Mouse (Mus musculus) forebrain, embryonic 11.5 days (tissue): ENCODE measurements around the gene B3gnt8. TPM values are rescaled to one million over a fixed set of nuclear protein-coding genes. Genes with fewer than 3 reads are reported as not detected.

Experiments used
- ATAC-seq: fragments of 200-750 bp; cut with Nextera tagmentation; replicated peaks from 2 replicates; pipeline ENCODE4 v1.8.0; 2017; ENCODE audit warnings: moderate TSS enrichment; ENCODE audit not compliant: low FRiP score
- DNase-seq: peaks from one replicate; pipeline ENCODE4 v3.0.0-alpha.2; 2017; ENCODE audit warnings: low spot score
- H3K27ac ChIP-seq: fragments of 300-500 bp; sonication (generic); 2 replicates; pipeline ENCODE4 v1.5.1; 2014; ENCODE audit warnings: low read depth, low read length
- H3K27me3 ChIP-seq: fragments of 300-500 bp; sonication (generic); 2 replicates; pipeline ENCODE4 v1.6.1; 2014; ENCODE audit warnings: mild to moderate bottlenecking, low read length, mixed read lengths; ENCODE audit not compliant: control insufficient read depth, insufficient read depth
- H3K36me3 ChIP-seq: fragments of 300-500 bp; sonication (generic); 2 replicates; pipeline ENCODE4 v1.6.1; 2014; ENCODE audit warnings: mild to moderate bottlenecking, low read length, moderate library complexity, mixed read lengths; ENCODE audit not compliant: control insufficient read depth, insufficient read depth
- H3K4me1 ChIP-seq: fragments of 300-500 bp; sonication (generic); replicated peaks from 2 replicates; pipeline ENCODE4 v1.6.1; 2014; ENCODE audit warnings: low read length, mixed read lengths; ENCODE audit not compliant: control insufficient read depth, insufficient read depth
- H3K4me2 ChIP-seq: fragments of 300-500 bp; sonication (generic); 2 replicates; pipeline ENCODE4 v1.6.1; 2014; ENCODE audit warnings: low read depth, mild to moderate bottlenecking, low read length, moderate library complexity, mixed read lengths; ENCODE audit not compliant: severe bottlenecking
- H3K4me3 ChIP-seq: fragments of 300-500 bp; sonication (generic); 2 replicates; pipeline ENCODE4 v1.5.1; 2014; ENCODE audit warnings: low read depth, low read length
- H3K9ac ChIP-seq: fragments of 300-500 bp; sonication (generic); 2 replicates; pipeline ENCODE4 v1.6.1; 2014; ENCODE audit warnings: low read length
- H3K9me3 ChIP-seq: fragments of 300-500 bp; sonication (generic); 2 replicates; pipeline ENCODE4 v1.6.1; 2016; ENCODE audit warnings: low read length, mixed read lengths; ENCODE audit not compliant: control insufficient read depth
- WGBS: fragments of 180-500 bp; shearing (Covaris S2); extraction: QIAGEN DNeasy Blood & Tissue Kit; methylation state at CpG from one replicate; pipeline ENCODE4 v1.1.7; 2014; 5-methylcytosine and 5-hydroxymethylcytosine counted together
- polyA plus RNA-seq: library from polyadenylated mRNA; unstranded; fragments of >200 nt; fragmentation: Nextera tagmentation; extraction: Ambion mirVana; gene quantifications from 2 replicates; pipeline ENCODE4 v1.2.1, GENCODE M21; 2014

B3gnt8 gene
- polyA plus RNA-seq, 1 experiment from 2014 or later: 0.99 TPM

DNA sequence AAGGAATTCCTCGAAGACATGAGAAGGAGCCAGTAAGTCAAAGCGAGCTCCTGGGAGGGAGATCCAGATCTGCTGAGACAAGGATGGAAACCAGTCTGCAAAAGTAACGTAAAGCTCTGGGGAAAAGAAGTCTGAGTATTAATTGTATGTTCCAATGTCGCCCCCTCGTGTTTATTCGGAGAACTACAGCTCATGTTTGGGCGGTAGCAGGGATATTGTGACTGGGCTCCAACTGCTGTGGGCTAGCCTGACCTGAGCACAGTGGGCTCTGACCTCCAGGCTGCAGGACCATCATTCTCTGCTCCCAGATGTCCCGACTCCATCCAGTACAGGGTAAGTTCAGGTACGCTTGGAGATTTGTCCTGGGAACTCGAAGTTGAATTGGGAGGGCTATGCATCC is 26.8 kb upstream of the B3gnt8 start:
- H3K4me1 ChIP-seq: no peaks in the 10 kb centered on the region
- 16% methylated on average over 10 of the region's 10 CpGs for WGBS
- no peaks in the 10 kb centered on the region for H3K36me3 ChIP-seq
- no peak overlapping the region for H3K9ac ChIP-seq
- no peaks in the 10 kb centered on the region for H3K27me3 ChIP-seq
- no peaks in the 10 kb centered on the region for H3K9me3 ChIP-seq
- no peak overlapping the region for H3K4me2 ChIP-seq
- peak; percentile 81 for DNase-seq
- no peak for ATAC-seq
- H3K27ac ChIP-seq: no peak overlapping the region
- no peak overlapping the region for H3K4me3 ChIP-seq

DNA sequence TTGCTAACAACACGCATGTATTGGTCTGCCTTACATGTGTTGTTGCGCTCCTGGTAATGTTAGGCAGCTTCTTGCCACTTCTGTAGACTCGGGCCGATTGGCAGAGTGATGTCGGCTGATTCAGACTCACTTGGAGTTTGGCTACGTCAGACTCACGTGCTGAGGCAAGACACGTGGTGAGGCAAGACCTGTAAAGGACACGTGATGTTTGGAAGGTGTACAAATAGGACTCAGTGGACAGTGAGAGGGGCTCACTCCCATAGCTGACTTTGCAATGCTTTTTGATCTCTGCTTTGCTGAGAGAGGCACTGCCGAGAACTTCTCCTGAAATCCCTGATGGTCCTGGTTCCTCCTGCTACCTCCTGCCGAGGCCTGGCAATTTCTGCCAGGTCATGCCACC is 25.8 kb upstream of the B3gnt8 start:
- H3K9ac ChIP-seq: no peak overlapping the region
- H3K36me3 ChIP-seq: no peaks in the 10 kb centered on the region
- WGBS: 87% methylated on average over 11 of the region's 11 CpGs
- H3K27me3 ChIP-seq: no peaks in the 10 kb centered on the region
- no peaks in the 10 kb centered on the region for H3K9me3 ChIP-seq
- no peaks in the 10 kb centered on the region for H3K4me1 ChIP-seq
- ATAC-seq: no peak
- DNase-seq: no peak
- no peak overlapping the region for H3K4me3 ChIP-seq
- no peak overlapping the region for H3K27ac ChIP-seq
- no peak overlapping the region for H3K4me2 ChIP-seq

DNA sequence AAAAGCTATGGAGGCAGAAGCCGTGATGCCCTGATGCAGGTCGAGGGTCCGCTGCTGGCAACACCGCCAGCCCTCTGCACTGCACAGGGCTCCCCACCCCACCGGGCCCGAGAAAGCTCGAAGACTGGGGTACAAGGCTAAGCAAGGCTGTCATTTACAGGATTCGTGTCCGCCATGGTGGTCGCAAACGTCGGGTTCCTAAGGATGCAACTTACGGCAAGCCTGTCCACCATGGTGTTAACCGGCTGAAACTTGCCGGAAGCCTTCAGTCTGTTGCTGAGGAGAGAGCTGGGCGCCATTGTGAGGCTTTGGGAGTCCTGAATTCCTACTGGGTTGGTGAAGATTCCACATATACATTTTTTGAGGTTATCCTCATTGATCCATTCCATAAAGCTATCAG is 25.1 kb upstream of the B3gnt8 start:
- Histone ChIP-seq H3K27ac (no peak overlapping the region), H3K27me3 (no peaks in the 10 kb centered on the region), H3K4me2 (no peak overlapping the region), H3K36me3 (no peaks in the 10 kb centered on the region), H3K9ac (no peak overlapping the region), H3K4me1 (no peaks in the 10 kb centered on the region), H3K4me3 (no peak overlapping the region), H3K9me3 (no peaks in the 10 kb centered on the region)
- DNase-seq (no peak), ATAC-seq (no peak)
- 94% methylated on average over 16 of the region's 16 CpGs for WGBS

DNA sequence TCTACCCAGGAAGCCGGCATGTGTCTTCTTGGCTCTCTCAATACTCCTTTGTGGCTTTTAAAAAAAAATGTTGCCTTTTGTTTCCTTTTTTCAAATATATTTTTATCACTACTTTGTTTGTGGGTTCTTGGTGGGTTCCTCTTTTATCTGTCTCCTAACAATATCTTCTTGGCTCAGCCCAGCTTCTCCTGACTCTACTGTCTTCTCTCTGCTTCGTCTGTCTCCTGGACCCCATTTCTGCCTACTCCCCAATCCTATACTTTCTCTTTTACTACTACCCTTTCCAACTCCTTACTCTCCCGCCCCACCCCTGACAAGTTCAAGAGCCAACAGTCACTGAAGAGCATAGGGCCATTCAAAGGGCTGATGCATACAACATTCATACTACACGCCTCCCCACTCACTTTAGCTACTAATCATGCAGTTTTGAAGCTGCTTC is 19.8 kb upstream of the B3gnt8 start:
- Histone ChIP-seq H3K27me3 (no peaks in the 10 kb centered on the region), H3K9me3 (peaks cover 2% of the 10 kb centered on the region; the same call in 1 of the 2 replicates), H3K4me2 (no peak overlapping the region), H3K9ac (no peak overlapping the region), H3K27ac (no peak overlapping the region), H3K4me3 (no peak overlapping the region), H3K36me3 (no peaks in the 10 kb centered on the region), H3K4me1 (no peaks in the 10 kb centered on the region)
- 79% methylated on average over 4 of the region's 4 CpGs for WGBS
- no peak for ATAC-seq
- DNase-seq: no peak

DNA sequence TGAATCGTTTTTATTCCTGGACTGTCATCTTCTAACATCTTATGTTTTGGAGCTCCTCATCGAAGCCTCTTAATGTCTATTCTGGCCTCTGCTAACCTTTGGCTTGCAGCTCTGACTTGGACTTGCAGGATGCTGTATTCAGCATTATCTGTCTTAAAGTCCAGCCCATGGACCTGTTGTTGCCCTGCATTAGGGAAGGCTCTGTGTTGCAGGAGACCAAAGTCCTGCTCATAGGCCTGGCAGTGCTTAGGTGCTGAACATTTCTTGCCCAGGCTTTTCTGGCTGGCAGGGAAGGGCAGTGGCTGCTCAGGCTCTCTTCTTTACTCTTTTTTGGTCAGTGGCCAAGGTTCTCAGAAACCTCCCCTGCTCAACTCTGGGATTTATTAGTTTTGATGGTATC is 19.3 kb upstream of the B3gnt8 start:
- Histone ChIP-seq H3K27ac (no peak overlapping the region), H3K4me2 (no peak overlapping the region), H3K36me3 (no peaks in the 10 kb centered on the region), H3K4me3 (no peak overlapping the region), H3K9me3 (peaks cover 2% of the 10 kb centered on the region; the same call in 1 of the 2 replicates), H3K27me3 (no peaks in the 10 kb centered on the region), H3K4me1 (no peaks in the 10 kb centered on the region), H3K9ac (no peak overlapping the region)
- DNase-seq (no peak), ATAC-seq (no peak)
- WGBS: 89% methylated on average over 2 of the region's 2 CpGs

DNA sequence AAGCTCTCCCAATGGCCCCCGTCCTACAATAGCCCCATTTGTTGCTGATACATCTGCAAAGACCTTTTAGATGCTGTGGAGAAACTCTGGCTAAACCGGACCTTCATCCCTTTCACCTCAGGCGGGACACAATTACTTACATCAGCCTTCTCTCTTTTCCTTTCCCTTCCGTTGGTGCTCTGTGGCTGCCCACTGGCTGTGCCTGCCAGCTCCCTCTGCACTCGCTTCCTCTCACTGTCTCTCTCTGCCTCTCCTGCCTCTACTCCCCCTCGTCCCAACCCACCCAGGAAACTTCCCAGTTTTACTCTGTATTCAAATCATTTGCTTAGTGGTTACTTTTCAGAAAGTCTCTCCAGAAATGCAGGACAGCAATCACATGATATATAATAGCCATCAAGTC is 16.4 kb upstream of the B3gnt8 start:
- Histone ChIP-seq H3K27me3 (no peaks in the 10 kb centered on the region), H3K4me1 (no peaks in the 10 kb centered on the region), H3K36me3 (no peaks in the 10 kb centered on the region), H3K4me2 (no peak overlapping the region), H3K27ac (no peak overlapping the region), H3K9ac (no peak overlapping the region), H3K4me3 (no peak overlapping the region), H3K9me3 (peaks cover 2% of the 10 kb centered on the region; the same call in 1 of the 2 replicates)
- no peak for ATAC-seq
- DNase-seq: peak; percentile 24
- 37% methylated on average over 6 of the region's 6 CpGs for WGBS

DNA sequence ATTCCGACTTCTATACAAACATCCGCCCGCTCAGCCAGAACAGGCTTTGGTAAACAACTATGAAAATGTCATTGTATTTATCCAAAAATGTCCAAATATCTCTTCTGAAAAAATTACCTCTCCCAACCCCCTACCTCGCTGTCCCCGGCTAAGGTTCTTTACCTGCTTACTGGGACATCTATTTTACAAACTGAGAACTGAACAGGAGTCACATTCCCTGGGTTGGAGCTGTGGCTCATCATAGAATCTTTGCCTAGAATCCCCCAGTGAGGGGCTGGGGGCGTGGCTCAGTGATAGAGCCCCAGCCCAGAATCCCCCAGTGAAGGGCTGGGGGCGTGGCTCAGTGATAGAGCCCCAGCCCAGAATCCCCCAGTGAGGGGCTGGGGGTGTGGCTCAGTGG is 15.0 kb upstream of the B3gnt8 start:
- 38% methylated on average over 7 of the region's 7 CpGs for WGBS
- Histone ChIP-seq H3K9me3 (peaks cover 2% of the 10 kb centered on the region; the same call in 1 of the 2 replicates), H3K27me3 (no peaks in the 10 kb centered on the region), H3K4me2 (no peak overlapping the region), H3K4me1 (no peaks in the 10 kb centered on the region), H3K27ac (no peak overlapping the region), H3K9ac (no peak overlapping the region), H3K36me3 (no peaks in the 10 kb centered on the region), H3K4me3 (no peak overlapping the region)
- DNase-seq (peak; percentile 15), ATAC-seq (no peak)

DNA sequence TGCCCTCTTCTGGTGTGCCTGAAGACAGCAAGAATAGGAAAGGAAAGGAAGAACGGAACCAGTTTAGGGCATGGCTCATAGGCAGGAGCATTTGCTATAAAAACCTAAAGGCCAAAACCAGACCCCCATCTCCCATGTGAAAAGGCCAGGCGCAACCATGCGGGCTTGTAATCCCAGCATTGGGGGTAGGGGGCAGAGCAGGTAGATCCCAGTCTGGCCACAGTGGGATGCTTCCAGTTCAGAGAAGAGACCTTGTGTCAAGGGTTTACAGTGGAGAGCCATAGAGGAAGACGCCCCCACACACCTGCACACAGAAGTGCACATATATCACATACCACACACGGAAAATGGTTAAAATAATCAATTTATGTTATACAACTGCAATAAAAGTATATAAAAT is 12.4 kb upstream of the B3gnt8 start:
- ATAC-seq (no peak), DNase-seq (peak; percentile 26)
- Histone ChIP-seq H3K9me3 (no peaks in the 10 kb centered on the region), H3K36me3 (no peaks in the 10 kb centered on the region), H3K27me3 (no peaks in the 10 kb centered on the region), H3K4me1 (no peaks in the 10 kb centered on the region), H3K9ac (no peak overlapping the region), H3K4me3 (no peak overlapping the region), H3K27ac (no peak overlapping the region), H3K4me2 (no peak overlapping the region)
- WGBS: 83% methylated on average over 5 of the region's 5 CpGs

DNA sequence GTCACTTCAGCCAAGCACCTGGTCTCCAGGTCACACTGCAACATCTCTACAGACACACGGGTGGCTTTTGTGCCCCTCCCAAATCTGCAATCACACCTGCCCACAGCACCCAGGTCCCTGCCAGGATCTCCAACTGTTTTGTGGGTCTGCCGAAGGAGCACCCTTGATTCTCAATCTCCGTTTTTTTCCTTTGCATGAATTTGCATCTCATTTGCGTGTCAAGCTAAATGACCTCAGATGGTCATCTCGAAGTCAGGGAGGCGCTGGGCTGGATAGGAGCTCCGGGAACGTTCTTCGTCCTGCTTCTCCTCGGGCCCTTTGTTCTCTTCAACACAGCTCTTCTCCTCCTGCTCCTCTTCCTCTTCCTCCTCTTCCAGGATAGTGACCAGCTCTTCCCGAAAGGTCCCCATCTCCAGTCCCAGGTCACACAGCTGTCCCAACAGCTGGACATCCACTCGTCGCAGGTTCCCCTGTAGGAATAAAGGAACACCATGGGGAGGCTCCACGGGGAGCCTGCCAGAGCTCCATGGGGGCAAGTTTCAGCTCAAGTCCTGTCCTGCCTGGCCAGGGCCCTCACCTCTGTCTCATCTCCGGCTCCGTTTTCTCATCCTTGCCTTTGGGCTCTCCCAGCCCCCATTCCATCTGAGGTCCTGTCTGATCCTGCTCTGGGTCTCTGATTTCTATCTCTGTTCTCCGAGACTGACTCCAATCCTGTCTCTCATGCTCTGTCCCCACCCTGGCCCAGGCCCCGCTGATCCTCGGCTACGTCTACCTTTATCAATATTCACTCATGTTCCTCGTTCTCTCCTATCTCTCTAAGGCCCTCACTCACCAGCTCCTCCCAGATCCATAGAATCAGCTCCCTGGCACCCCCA is 11.4 kb upstream of the B3gnt8 start:
- 73% methylated on average over 21 of the region's 21 CpGs for WGBS
- peak; percentile 47 for DNase-seq
- H3K27me3 ChIP-seq: no peaks in the 10 kb centered on the region

More for the DNA sequence above, 11.4 kb upstream of the B3gnt8 start:
- H3K4me1 ChIP-seq: no peaks in the 10 kb centered on the region
- no peak overlapping the region for H3K4me2 ChIP-seq
- ATAC-seq: no peak
- no peak overlapping the region for H3K4me3 ChIP-seq
- no peaks in the 10 kb centered on the region for H3K36me3 ChIP-seq
- H3K27ac ChIP-seq: no peak overlapping the region
- no peak overlapping the region for H3K9ac ChIP-seq
- H3K9me3 ChIP-seq: no peaks in the 10 kb centered on the region
